Mouse (Mus musculus): Measurements from ENCODE around the gene Gjb2. TPM values are rescaled to one million over a fixed set of nuclear protein-coding genes. Genes with fewer than 3 reads are reported as not detected.

Gjb2 gene
- polyA plus RNA-seq (2015; fragmentation: Nextera tagmentation; extraction: Ambion mirVana): 16.5 and 21.6 TPM in 2 replicates

DNA sequence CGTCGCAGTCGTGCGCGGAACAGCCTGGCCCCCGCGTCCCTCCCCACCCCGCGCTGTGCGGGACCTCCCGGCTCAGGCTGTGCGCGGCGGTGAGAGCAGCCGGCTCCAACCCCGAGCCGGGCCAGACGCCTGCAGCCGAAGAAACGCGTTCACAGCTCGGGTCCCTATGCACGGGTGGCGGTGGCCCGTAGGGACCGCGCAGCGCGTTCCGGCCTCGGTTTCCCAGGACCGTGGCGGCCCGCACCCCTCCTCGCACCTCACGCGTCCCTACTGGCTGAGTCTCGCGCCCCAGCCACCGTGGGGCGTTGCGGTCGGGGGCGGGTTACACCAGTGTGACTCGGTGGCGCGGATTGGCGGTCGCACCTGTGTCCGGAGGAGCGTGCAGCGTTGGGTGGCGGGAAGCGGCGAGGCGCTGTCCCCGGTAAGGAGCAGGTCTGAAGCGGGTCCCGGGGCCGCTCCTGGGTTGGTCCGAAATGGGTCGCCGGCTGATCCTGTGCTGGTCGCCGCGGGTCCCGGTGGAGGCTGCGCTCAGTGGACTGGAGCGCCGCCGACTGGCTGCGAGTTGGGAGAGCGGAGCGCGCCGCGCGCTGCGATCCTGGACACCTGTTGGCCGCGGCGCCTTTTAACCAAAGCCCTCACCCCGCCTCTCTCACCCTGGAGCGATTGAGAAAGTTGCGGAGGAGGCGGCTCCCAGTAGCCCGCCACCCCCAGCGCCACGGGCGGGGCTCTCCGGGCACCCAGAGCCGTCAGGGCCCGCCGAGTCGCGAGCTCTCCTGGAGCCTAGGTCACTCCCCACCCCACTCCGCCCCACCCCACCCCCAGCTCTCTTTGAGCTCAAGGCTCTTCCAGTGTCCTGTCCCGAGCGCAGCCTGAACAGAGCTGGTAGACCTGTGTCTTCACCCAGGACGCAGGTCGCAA lies at the start of gene Gjb2:
Gjb2 (minus strand) TSS at position 597 of the 918 bp plus-strand sequence.
- H3K4me2 ChIP-seq: peak within 1 kb of the TSS; percentile 100
- ATAC-seq (ENCODE audit: low FRiP score, low read depth): peak; percentile 79
- peak within 1 kb of the TSS; percentile 61 for H3K4me3 ChIP-seq
- H3K9ac ChIP-seq: peak within 1 kb of the TSS; percentile 50
- WGBS: under 1% methylated on average over 96 of the region's 101 CpGs
- H3K27me3 ChIP-seq: peaks cover 68% of the 10 kb centered on the region
- peaks cover 17% of the 10 kb centered on the region for H3K4me1 ChIP-seq (replicated peaks)
- no peak within 1 kb of the TSS for H3K27ac ChIP-seq (replicated peaks)
- no peaks in the 10 kb centered on the region for H3K36me3 ChIP-seq
- no peaks in the 10 kb centered on the region for H3K9me3 ChIP-seq

DNA sequence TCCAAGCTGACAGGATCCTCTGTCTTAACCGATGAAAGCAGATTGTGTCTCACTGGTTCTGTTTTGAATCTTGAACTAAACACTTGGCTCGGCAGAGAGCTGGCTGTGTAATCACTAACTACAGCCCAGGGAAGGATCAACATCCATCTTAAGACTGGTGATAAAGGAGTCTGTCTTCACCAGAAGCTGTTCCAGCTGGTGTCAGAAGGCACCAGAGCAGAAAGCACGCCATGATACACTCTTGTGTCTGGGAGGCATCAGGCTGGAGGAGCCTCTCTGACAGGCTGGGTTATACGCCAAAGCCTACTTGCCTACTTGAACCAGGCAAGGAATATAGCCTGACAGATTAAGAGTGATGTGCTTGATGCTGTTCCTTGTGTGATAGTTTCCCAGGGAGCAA lies 41.2 kb upstream of the Gjb2 start:
- Histone ChIP-seq H3K4me2 (no peak overlapping the region), H3K27ac (replicated peaks) (no peak overlapping the region), H3K36me3 (no peaks in the 10 kb centered on the region), H3K9ac (no peak overlapping the region), H3K4me3 (no peak overlapping the region), H3K4me1 (replicated peaks) (no peaks in the 10 kb centered on the region), H3K27me3 (no peaks in the 10 kb centered on the region), H3K9me3 (no peaks in the 10 kb centered on the region)
- peak; percentile 42 for ATAC-seq (ENCODE audit: low FRiP score, low read depth)
- 56% methylated on average over 4 of the region's 4 CpGs for WGBS

DNA sequence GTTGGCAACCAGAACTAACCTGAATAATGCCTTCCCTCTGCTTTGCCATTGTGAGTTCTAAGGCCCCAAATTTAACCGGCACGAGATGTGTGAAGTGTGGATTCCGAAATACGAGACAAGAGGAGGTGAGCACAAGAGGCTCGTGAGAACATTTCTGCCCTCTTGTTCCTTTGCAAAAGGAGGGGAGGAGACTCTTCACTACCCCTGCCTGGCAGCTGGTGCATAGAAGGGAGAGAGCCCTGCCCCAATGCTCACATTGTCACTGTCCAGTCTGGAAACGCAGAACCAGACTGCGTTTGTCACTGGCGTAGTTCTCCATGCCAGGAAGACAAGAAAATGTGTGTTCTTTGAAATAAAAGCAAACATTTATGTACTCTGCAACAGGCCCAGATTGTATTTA lies 30.8 kb upstream of the Gjb2 start:
- H3K9me3 ChIP-seq: no peaks in the 10 kb centered on the region
- no peak overlapping the region for H3K9ac ChIP-seq
- ATAC-seq (ENCODE audit: low FRiP score, low read depth): no peak
- H3K36me3 ChIP-seq: no peaks in the 10 kb centered on the region
- H3K4me2 ChIP-seq: no peak overlapping the region
- no peak overlapping the region for H3K4me3 ChIP-seq
- peaks cover 14% of the 10 kb centered on the region for H3K4me1 ChIP-seq (replicated peaks)
- peaks cover 46% of the 10 kb centered on the region for H3K27me3 ChIP-seq
- 29% methylated on average over 8 of the region's 8 CpGs for WGBS
- no peak overlapping the region for H3K27ac ChIP-seq (replicated peaks)

DNA sequence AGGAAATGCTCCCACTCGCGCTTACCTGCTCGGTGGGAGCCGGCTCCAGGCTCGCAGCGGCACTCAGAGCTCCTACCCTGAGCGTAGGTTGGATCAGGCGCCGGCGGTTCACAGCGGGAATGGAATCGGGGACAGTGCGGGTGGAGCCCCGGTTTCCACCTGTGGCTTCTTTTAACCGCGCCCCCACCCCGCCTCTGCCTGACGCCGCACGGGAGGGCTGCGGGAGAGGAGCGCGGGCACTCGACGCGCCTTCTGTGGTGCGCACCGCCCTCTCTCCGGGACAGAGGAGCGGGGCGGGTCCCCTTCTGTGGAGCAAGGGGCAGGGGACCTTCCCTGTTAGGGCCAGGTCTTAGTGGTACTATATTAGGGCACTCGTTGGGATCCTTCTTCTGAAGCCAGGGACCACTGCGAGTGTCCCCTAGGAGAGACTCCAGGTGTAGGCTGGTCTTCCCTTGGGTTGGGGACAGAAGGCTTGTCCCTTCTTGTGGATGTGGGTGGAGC lies 28.7 kb upstream of the Gjb2 start, which contains the start of gene Gjb6:
Gjb6 (minus strand) TSS at position 451 of the 501 bp plus-strand sequence.
- Histone ChIP-seq H3K9ac (peak within 1 kb of the TSS; percentile 37), H3K4me1 (replicated peaks) (peaks cover 14% of the 10 kb centered on the region), H3K9me3 (no peaks in the 10 kb centered on the region), H3K27ac (replicated peaks) (no peak within 1 kb of the TSS), H3K27me3 (peaks cover 46% of the 10 kb centered on the region), H3K4me2 (peak within 1 kb of the TSS; percentile 90), H3K4me3 (peak within 1 kb of the TSS; percentile 43), H3K36me3 (no peaks in the 10 kb centered on the region)
- peak; percentile 81; the same call in 1 of the 2 replicates for ATAC-seq (ENCODE audit: low FRiP score, low read depth)
- 3% methylated on average over 32 of the region's 33 CpGs for WGBS

DNA sequence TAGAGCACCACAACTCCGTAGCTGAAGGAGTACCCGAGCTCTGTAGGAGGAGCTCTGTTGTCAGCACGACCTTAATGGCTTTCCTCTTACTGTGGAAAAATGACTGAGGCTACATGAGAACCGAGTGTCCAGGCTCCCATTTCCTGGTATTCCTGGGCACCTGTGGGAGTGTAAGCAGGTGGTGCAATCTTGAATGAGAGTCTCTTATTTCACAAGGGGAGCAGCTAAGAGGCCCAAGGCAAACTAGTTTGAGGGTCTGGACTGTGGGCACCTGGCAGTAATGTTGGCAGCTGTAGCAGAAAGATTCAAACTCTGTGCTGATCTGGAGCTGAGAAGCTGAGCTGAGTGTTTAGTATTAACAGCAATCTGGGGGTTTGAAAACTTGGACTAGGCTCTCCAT lies 22.9 kb upstream of the Gjb2 start:
- Histone ChIP-seq H3K27ac (replicated peaks) (no peak overlapping the region), H3K36me3 (no peaks in the 10 kb centered on the region), H3K4me1 (replicated peaks) (0 out of 2 replicates have a peak, but pooled peaks cover 2% of the 10 kb centered on the region), H3K27me3 (peaks cover 12% of the 10 kb centered on the region), H3K4me2 (no peak overlapping the region), H3K4me3 (no peak overlapping the region), H3K9ac (no peak overlapping the region), H3K9me3 (no peaks in the 10 kb centered on the region)
- 72% methylated on average over 4 of the region's 4 CpGs for WGBS
- ATAC-seq (ENCODE audit: low FRiP score, low read depth): no peak

DNA sequence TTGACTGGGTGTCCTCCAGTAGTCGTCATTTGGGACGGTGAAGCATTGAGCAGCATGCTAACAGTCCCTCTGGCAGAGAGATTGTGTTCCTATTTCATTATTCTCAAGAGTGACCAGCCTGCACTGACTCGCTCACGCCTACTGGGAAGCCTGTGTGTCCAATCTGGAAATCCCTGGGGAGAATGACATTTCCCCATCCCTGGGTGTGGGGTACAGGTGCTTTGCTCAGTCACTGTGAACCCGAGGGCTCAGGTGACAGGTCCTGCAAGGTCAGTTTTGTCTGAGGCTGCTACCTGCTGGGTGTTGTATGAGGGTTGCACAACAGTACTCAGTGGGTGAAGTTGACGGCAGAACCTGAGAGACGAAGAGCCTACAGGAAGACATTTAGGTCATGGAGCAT lies 17.8 kb upstream of the Gjb2 start:
- no peak overlapping the region for H3K9ac ChIP-seq
- no peaks in the 10 kb centered on the region for H3K4me1 ChIP-seq (replicated peaks)
- 86% methylated on average over 7 of the region's 7 CpGs for WGBS
- no peak for ATAC-seq (ENCODE audit: low FRiP score, low read depth)
- H3K9me3 ChIP-seq: no peaks in the 10 kb centered on the region
- H3K36me3 ChIP-seq: no peaks in the 10 kb centered on the region
- H3K4me2 ChIP-seq: no peak overlapping the region
- H3K27ac ChIP-seq (replicated peaks): no peak overlapping the region
- H3K4me3 ChIP-seq: no peak overlapping the region
- H3K27me3 ChIP-seq: no peaks in the 10 kb centered on the region

DNA sequence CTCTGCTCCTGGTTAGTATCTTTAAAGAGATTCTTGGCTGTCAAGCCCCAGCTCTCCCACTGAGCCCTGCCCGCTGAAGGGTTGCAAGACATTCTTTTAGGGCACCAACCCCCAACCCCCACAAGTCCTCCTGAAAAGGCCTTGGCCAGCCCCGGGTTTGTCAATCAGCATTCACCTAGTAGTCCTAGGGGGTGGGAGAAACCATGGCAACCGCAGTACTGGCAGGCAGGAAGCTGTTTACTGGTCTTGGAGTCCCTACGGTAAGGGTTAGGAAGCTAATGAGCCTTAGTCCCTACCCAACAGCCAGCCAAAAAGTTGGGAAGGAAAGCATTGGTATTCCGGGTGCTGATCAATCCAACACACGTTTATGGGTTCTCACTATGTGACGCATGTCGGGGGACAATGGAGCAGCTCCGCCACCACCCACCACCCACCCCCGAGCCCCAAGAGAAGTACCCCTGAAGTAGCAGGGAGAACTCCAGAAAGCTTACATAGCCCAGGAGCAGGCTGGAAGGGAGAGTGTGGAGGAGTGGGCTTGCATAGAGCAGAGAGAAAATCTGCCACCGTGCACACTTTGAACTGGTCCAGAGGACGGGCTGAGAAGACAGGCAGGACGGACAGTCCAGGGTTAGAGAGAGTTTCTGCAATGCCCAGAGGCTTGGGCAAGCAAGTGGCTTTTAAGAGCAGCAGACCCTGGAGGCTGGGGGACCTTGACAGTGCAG lies 11.5 kb upstream of the Gjb2 start, which contains the start of gene Gm4491:
Gm4491 (minus strand) TSS at position 61 of the 722 bp plus-strand sequence.
- H3K9ac ChIP-seq: no peak within 1 kb of the TSS
- H3K27ac ChIP-seq (replicated peaks): peak within 1 kb of the TSS; percentile 61
- H3K9me3 ChIP-seq: no peaks in the 10 kb centered on the region
- H3K4me3 ChIP-seq: no peak within 1 kb of the TSS
- WGBS: 9% methylated on average over 13 of the region's 13 CpGs
- H3K4me1 ChIP-seq (replicated peaks): peaks cover 8% of the 10 kb centered on the region
- H3K4me2 ChIP-seq: peak within 1 kb of the TSS; percentile 42
- H3K27me3 ChIP-seq: no peaks in the 10 kb centered on the region
- H3K36me3 ChIP-seq: no peaks in the 10 kb centered on the region
- peak; percentile 94 for ATAC-seq (ENCODE audit: low FRiP score, low read depth)

DNA sequence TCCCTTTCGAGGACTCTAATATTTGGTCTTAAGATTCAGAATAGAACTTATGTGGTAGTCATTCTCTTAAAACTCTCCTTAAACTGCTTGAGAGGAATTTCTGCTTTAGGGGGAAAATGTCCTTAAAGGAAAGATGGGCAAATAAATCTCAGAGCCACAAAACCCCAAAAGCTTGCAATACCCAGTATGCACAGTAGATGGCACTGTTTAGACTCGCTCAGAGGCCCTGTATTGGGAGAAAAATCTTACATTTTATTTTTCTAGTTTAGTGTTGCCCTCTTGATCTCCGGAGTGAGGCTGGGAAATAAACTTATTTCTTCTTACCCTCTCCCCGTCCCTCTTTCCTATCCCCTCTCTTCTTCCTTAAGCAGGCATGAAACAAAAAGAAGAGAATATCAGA lies 4.7 kb upstream of the Gjb2 start:
- Histone ChIP-seq H3K36me3 (no peaks in the 10 kb centered on the region), H3K9ac (no peak overlapping the region), H3K4me2 (no peak overlapping the region), H3K4me1 (replicated peaks) (peaks cover 8% of the 10 kb centered on the region), H3K9me3 (no peaks in the 10 kb centered on the region), H3K4me3 (no peak overlapping the region), H3K27ac (replicated peaks) (no peak overlapping the region), H3K27me3 (peaks cover 42% of the 10 kb centered on the region)
- no peak for ATAC-seq (ENCODE audit: low FRiP score, low read depth)
- 13% methylated on average over 4 of the region's 4 CpGs for WGBS

DNA sequence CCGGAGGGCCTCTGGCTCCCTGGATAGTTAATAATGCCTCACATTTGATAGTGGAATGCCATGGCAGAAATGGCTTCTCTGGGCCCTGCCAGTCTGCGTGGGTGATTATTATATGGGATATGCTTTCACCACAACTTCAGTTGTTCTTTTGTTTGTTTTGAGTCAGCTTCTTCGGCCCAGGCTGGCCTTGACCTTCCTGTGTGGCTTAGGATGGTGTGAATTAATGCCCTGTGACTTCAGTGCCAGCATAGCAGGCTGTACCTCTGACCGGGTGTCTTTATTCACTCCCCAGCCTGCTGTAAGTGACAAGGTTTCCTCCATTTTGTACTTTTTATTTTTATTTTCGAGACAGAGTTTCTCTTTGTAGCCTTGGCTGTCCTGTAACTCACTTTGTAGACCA lies 3.4 kb upstream of the Gjb2 start:
- Histone ChIP-seq H3K27me3 (peaks cover 55% of the 10 kb centered on the region), H3K36me3 (no peaks in the 10 kb centered on the region), H3K4me1 (replicated peaks) (peaks cover 17% of the 10 kb centered on the region), H3K9me3 (no peaks in the 10 kb centered on the region), H3K9ac (no peak overlapping the region), H3K4me2 (no peak overlapping the region), H3K27ac (replicated peaks) (no peak overlapping the region), H3K4me3 (no peak overlapping the region)
- WGBS: 70% methylated on average over 5 of the region's 5 CpGs
- ATAC-seq (ENCODE audit: low FRiP score, low read depth): no peak

DNA sequence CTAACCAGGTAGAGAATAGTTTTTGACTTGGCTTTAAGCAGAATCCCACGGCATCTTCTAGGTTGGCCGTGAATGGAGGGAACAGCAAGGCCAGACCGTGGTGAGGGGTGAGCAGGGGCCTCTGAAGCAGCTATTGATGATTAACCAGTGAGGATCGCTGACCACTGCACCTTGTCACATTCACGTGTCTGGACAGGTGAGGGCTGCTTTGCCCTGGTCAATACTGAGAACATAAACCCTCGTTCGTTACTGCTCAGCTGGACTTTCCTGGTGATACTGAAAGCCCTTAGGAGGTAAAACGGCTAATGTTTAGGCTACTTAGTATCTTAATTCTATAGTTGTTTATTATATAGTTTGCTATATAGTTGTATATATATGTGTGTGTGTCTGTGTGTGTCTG lies 2.6 kb upstream of the Gjb2 start:
- no peak overlapping the region for H3K4me2 ChIP-seq
- no peak overlapping the region for H3K9ac ChIP-seq
- no peaks in the 10 kb centered on the region for H3K9me3 ChIP-seq
- H3K4me3 ChIP-seq: no peak overlapping the region
- H3K27ac ChIP-seq (replicated peaks): no peak overlapping the region
- H3K4me1 ChIP-seq (replicated peaks): peaks cover 17% of the 10 kb centered on the region
- H3K27me3 ChIP-seq: peaks cover 62% of the 10 kb centered on the region
- WGBS: 78% methylated on average over 8 of the region's 8 CpGs
- no peaks in the 10 kb centered on the region for H3K36me3 ChIP-seq
- ATAC-seq (ENCODE audit: low FRiP score, low read depth): no peak

DNA sequence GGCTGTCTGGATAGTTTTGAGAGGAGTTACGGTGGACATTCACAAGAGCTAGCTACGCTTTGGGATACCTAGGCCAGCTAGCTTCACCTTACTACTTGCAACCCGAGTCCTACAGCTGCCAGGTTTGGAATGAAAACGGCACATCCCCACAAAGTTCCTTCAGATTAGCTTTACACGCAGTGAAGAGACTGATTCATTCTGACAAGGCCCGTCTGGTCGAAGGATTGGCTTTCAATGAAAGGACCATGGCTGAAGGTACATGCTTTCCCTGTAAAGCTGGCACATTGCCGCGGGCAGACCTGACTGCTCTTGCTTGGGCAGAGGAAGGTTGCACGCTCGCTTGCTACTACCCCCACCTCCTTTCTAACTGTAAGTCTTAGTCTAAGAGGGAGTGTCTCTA lies 1.2 kb upstream of the Gjb2 start:
- H3K9ac ChIP-seq: no peak overlapping the region
- no peak overlapping the region for H3K4me3 ChIP-seq
- no peaks in the 10 kb centered on the region for H3K36me3 ChIP-seq
- H3K27ac ChIP-seq (replicated peaks): no peak overlapping the region
- peaks cover 17% of the 10 kb centered on the region for H3K4me1 ChIP-seq (replicated peaks)
- H3K4me2 ChIP-seq: peak overlapping the region; percentile 100; the same call in 1 of the 2 replicates
- H3K27me3 ChIP-seq: peaks cover 68% of the 10 kb centered on the region
- ATAC-seq (ENCODE audit: low FRiP score, low read depth): no peak
- H3K9me3 ChIP-seq: no peaks in the 10 kb centered on the region
- 46% methylated on average over 11 of the region's 11 CpGs for WGBS

DNA sequence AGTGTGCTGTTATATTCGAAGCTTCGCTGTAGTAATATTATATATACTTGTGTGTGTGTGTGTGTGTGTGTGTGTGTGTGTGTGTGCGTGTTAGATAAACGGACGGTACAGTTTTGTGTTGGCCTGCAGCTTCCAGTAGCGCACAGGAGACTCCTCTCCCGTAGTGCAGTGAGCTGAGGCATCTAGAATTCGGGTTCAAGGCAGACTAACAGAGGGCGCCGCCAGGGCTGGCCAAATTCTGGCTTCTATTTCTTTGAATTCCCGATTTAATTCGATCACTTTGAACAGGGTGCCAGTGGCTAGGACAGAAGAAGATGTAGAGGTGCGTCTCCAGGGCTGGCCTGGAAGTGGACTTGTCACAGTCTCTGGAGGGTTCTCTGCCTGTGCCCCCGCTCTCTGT lies 609 bp upstream of the Gjb2 start:
- H3K36me3 ChIP-seq: no peaks in the 10 kb centered on the region
- H3K4me1 ChIP-seq (replicated peaks): peaks cover 17% of the 10 kb centered on the region
- no peaks in the 10 kb centered on the region for H3K9me3 ChIP-seq
- ATAC-seq (ENCODE audit: low FRiP score, low read depth): no peak
- peak overlapping the region; percentile 100 for H3K4me2 ChIP-seq
- no peak overlapping the region for H3K27ac ChIP-seq (replicated peaks)
- no peak overlapping the region for H3K9ac ChIP-seq
- peaks cover 68% of the 10 kb centered on the region for H3K27me3 ChIP-seq
- whole genome bisulfite sequencing: 8% methylated on average over 14 of the region's 14 CpGs
- peak overlapping the region; percentile 61; the same call in 1 of the 2 replicates for H3K4me3 ChIP-seq
